Mouse (Mus musculus): ENCODE results near the gene Bub3. TPM values are rescaled to one million over a fixed set of nuclear protein-coding genes. Genes with fewer than 3 reads are reported as not detected.
A peak's percentile ranks its signal among the peaks of the same experiment; 100 is the strongest.

The Bub3 gene
- total RNA-seq, 2 experiments from 2014 or later: 85.7 to 94.4 TPM

- ATAC-seq (replicated peaks; ENCODE audit: poor library complexity, severe bottlenecking): no peak
Measured at GRCm38 (mm10) chr7:131555301-131556081, 4.5 kb upstream of the Bub3 start.

GRCm38 (mm10) chr7:131556116-131556515, 3.9 kb upstream of the Bub3 start:
- ATAC-seq (replicated peaks; ENCODE audit: poor library complexity, severe bottlenecking): no peak

DNA sequence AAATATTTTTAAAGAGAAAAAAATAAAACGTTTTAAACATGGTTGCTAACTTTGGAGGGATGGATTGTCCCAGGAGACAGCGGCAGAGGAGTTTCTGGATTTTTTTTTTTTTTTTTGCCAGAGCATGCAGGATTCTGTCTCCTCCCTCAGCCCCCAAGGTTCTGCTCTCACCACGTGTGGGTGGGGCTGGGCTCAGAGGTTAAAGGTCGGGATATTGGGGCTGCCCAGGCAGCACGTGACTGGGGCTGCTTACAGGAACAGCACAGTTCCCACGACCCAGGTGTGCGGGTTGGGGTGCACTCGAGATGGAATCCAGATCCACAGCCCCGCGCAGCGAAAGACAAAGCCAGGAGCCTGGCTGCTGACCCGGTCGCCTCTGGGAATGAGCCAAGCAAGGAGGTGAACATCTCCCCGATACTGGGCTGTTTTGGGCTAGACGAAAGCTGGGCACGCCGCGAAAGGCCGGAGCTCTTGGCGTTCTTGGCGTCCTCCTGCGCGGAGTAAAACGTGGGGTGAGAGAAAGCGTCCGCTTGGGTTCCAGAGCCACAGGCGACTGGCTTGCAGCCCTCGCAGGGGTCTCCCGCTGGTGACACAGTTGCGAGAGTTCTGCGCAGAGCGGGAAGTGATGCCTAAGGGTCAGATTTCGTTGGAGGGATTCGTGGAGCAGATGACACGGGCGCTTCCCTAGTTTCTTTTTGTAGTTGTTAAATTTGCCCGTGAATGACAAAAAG, 3.3 kb upstream of the Bub3 start:
- ATAC-seq (replicated peaks; ENCODE audit: poor library complexity, severe bottlenecking): no peak

DNA sequence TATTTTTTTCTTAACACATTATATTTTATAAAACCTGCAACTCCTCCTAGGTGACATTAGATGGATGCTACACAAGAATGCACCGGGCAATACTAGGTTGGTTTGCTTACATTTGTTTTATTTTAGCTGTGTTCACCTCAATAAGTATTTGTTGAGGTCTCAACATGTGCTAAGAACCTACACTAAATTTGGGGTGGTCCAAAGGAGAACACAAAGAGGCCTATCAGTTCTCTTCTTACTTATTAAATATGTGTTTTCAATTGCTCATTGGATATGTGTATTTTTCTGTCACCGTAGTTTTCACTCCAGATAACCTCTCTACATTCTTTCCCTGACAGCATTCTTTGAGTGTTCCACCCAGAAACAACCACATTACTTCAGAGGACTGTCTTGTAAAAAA, 2.3 kb upstream of the Bub3 start:
- no peak for ATAC-seq (replicated peaks; ENCODE audit: poor library complexity, severe bottlenecking)

GRCm38 (mm10) chr7:131560697-131561042, 648 bp downstream of the Bub3 start:
- peak; percentile 9; the same call in 1 of the 2 replicates for ATAC-seq (replicated peaks; ENCODE audit: poor library complexity, severe bottlenecking)

DNA sequence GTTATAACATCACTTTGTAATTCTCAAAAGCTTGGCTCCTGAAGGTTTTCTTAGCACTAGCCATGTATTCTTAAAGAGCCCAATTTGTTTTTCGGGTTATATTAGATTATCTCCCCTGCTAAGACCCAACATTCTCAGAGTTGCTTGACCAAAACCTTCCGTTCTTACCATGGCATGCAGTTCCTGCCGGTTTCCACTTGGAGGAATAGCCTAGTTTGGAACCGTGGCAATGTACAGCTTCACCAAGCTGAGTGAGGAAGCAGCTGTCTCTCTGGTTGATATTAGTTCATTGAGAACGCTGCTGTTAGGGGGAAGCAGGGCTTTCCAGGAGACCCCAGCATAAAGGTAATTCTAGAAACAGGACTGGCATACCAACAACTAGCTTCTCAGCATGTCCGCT, 15.2 kb downstream of the Bub3 start:
- ATAC-seq (replicated peaks; ENCODE audit: poor library complexity, severe bottlenecking): no peak

GRCm38 (mm10) chr7:131582178-131582577, 22.2 kb downstream of the Bub3 start:
- ATAC-seq (replicated peaks; ENCODE audit: poor library complexity, severe bottlenecking): no peak

DNA sequence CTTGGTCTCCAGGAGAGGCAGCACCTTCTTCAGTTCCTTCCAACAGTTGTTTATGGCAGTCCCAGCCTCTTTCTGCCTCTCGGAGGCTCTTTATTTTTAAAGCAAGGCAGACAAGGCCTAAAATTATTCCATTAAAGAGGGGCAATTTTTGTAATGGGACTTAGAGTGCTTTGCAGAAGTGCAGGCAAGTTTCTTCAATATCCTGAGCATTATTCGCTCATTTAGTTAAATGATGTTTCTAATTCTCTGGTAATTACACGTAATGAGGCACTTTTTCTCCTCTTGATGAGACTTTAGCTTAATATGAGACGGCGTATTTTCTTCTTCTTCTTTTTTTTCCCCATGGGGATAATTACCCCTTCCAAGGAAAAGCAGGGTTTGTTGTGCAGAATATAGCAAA, 25.5 kb downstream of the Bub3 start:
- ATAC-seq (replicated peaks; ENCODE audit: poor library complexity, severe bottlenecking): no peak

DNA sequence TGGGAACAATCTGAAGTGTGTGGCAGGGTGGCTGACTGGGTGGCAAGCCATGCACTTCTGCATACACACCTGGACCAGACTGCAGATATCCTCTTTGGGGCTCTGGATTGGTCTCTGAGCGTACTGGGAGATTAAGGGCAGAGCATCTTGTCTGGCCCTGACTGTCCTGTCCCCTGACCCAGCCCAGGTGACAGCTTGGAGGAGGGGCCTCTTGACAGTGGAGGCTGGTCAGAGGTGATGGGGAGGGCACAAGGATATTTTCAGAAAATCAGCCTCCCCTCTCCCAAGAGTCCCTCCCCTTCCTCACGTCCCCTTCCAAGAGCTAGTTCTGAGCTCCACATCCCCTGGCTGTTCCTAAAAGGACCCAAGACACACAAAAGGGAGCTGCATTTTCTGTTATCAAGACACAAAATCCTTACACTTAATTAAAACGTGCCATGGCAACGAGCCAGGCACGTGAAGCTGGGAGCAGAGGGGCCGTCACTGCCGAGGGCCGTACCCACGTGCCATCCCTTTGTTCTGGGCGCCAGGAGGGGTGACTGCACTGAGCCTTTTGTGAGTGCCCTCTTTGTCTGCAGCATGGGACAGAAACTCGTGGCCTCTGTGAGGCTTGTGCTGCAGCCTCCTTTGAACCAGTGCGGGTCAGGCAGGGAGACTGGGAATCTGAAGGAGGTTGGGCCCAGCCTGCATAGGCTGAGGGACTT, 37.9 kb downstream of the Bub3 start:
- no peak for ATAC-seq (replicated peaks; ENCODE audit: poor library complexity, severe bottlenecking)

- no peak; the same call in 1 of the 2 replicates for ATAC-seq (replicated peaks; ENCODE audit: poor library complexity, severe bottlenecking)
Measured at GRCm38 (mm10) chr7:131598483-131598824, 38.4 kb downstream of the Bub3 start.

- ATAC-seq (replicated peaks; ENCODE audit: poor library complexity, severe bottlenecking): no peak
Measured at GRCm38 (mm10) chr7:131602106-131602505, 42.1 kb downstream of the Bub3 start.

DNA sequence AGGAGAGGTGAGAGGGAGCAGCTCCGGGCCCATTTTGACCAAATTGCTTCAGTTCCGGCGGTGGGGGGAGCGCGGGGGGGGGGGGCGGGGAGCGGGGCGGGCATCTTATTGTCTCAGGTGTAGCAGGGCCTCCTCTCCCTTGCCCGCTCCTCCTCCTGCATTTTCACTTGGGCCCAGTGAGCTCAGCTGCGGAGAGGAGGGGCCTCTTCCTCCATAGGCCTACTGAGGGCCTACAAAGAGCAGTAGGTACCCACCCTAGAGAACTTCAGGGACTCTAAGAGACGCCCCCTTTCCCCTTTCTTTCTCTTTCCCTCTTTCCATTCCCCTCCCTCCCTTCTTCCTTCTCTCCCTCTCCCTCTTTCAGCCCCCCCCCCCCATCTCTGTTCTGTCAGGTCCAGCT, 43.2 kb downstream of the Bub3 start:
- no peak for ATAC-seq (replicated peaks; ENCODE audit: poor library complexity, severe bottlenecking)

- ATAC-seq (replicated peaks; ENCODE audit: poor library complexity, severe bottlenecking): no peak
Measured at GRCm38 (mm10) chr7:131604946-131605345, 44.9 kb downstream of the Bub3 start.

DNA sequence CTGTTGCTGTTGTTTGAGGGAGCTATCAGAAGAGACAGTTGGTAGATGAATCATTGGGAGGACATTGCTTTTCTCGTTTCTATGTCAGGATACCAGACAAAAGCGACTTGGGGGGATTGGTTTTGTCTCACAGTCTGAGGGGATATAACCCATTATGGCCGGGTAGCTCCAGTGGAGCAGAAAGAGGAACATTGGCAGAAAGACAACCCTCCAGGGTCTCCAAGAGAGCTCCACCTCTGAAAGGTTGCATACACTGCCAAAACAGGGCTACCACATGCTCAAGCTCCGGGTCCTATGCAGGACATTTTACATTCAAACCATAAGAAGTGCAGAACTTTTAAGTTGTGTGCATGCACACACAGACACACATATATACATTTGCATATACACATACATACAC, 45.5 kb downstream of the Bub3 start:
- ATAC-seq (replicated peaks; ENCODE audit: poor library complexity, severe bottlenecking): no peak

DNA sequence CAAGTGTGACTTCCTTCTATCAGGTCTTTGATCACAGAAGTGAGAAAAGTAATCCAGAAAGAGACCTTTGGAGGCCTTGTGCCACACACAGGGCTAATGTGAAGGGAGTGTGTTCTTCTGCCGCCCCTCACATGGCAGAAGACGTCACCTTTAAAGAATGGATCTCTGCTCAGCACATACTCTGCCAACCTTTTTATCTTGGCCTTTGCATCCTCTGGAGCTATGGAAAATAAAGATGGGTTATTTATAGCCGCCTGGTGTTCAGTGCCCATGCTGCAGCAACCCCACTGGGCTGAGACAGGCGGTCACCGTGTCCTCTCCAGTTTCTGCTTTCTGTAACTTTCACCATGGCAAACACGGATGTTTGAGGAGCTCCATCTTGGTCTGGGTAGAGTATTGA, 48.0 kb downstream of the Bub3 start:
- ATAC-seq (replicated peaks; ENCODE audit: poor library complexity, severe bottlenecking): no peak

GRCm38 (mm10) chr7:131609677-131610076, 49.7 kb downstream of the Bub3 start:
- no peak for ATAC-seq (replicated peaks; ENCODE audit: poor library complexity, severe bottlenecking)

Other genes starting within 250 kb of the Bub3 start
- gene Cuzd1, start 237.9 kb upstream of the Bub3 start, total RNA-seq (2014; fragmentation: Nextera tagmentation): not detected in 2 replicates
- not detected in 2 replicates for gene Cuzd1, start 237.9 kb upstream of the Bub3 start, total RNA-seq (2017)
- gene Fam24b, start 230.7 kb upstream of the Bub3 start, total RNA-seq (2014; fragmentation: Nextera tagmentation): not detected in 2 replicates
- not detected in 2 replicates for gene Fam24b, start 230.7 kb upstream of the Bub3 start, total RNA-seq (2017)
- gene Fam24a, start 226.4 kb upstream of the Bub3 start, total RNA-seq (2014; fragmentation: Nextera tagmentation): not detected in 2 replicates
- not detected in 2 replicates for gene Fam24a, start 226.4 kb upstream of the Bub3 start, total RNA-seq (2017)
- gene 2310057M21Rik, start 197.5 kb upstream of the Bub3 start, total RNA-seq (2014; fragmentation: Nextera tagmentation): 8.5 and 9.2 TPM in 2 replicates
- 4.4 and 6.2 TPM in 2 replicates for gene 2310057M21Rik, start 197.5 kb upstream of the Bub3 start, total RNA-seq (2017)
- gene Pstk, start 189.1 kb upstream of the Bub3 start, total RNA-seq (2014; fragmentation: Nextera tagmentation): 13.4 and 20.3 TPM in 2 replicates
- 23.1 and 25.4 TPM in 2 replicates for gene Pstk, start 189.1 kb upstream of the Bub3 start, total RNA-seq (2017)
- gene Ikzf5, start 149.7 kb upstream of the Bub3 start, total RNA-seq (2014; fragmentation: Nextera tagmentation): 17.9 and 23.4 TPM in 2 replicates
- 24.5 and 33.0 TPM in 2 replicates for gene Ikzf5, start 149.7 kb upstream of the Bub3 start, total RNA-seq (2017)
- 18.3 and 35.0 TPM in 2 replicates for gene Acadsb, start 149.6 kb upstream of the Bub3 start, total RNA-seq (2014; fragmentation: Nextera tagmentation)
- gene Acadsb, start 149.6 kb upstream of the Bub3 start, total RNA-seq (2017): 62.5 and 69.5 TPM in 2 replicates
- not detected in 2 replicates for gene Hmx3, start 17.4 kb upstream of the Bub3 start, total RNA-seq (2014; fragmentation: Nextera tagmentation)
- not detected in 2 replicates for gene Hmx3, start 17.4 kb upstream of the Bub3 start, total RNA-seq (2017)
- gene Hmx2, start 11.4 kb upstream of the Bub3 start, total RNA-seq (2014; fragmentation: Nextera tagmentation): not detected in 2 replicates
- gene Hmx2, start 11.4 kb upstream of the Bub3 start, total RNA-seq (2017): not detected in 2 replicates

Measured in granulocyte monocyte progenitor cell, adult 5-6 weeks (primary cell).